Mouse (Mus musculus) hindbrain, embryonic 13.5 days (tissue): ENCODE data around the gene Exoc1. TPM values are rescaled to one million over a fixed set of nuclear protein-coding genes. Genes with fewer than 3 reads are reported as not detected.

Source experiments
- ATAC-seq: fragments of 200-750 bp; cut with Nextera tagmentation; 2 replicates; pipeline ENCODE4 v1.8.0; 2017; ENCODE audit warnings: moderate TSS enrichment; ENCODE audit not compliant: low FRiP score
- H3K27ac ChIP-seq: fragments of 300-500 bp; sonication (generic); 2 replicates; pipeline ENCODE4 v1.5.1; 2015; ENCODE audit warnings: inconsistent platforms, mild to moderate bottlenecking, moderate library complexity
- H3K27me3 ChIP-seq: fragments of 300-500 bp; sonication (generic); 2 replicates; pipeline ENCODE4 v1.6.1; 2015; ENCODE audit warnings: mild to moderate bottlenecking, inconsistent platforms
- H3K36me3 ChIP-seq: fragments of 300-500 bp; sonication (generic); 2 replicates; pipeline ENCODE4 v1.6.1; 2015; ENCODE audit warnings: mild to moderate bottlenecking, inconsistent platforms
- H3K4me1 ChIP-seq: fragments of 300-500 bp; sonication (generic); replicated peaks from 2 replicates; pipeline ENCODE4 v1.6.1; 2015; ENCODE audit warnings: inconsistent platforms
- H3K4me2 ChIP-seq: fragments of 300-500 bp; sonication (generic); 2 replicates; pipeline ENCODE4 v1.6.1; 2015; ENCODE audit warnings: inconsistent platforms, mild to moderate bottlenecking, moderate library complexity
- H3K4me3 ChIP-seq: fragments of 300-500 bp; sonication (generic); 2 replicates; pipeline ENCODE4 v1.5.1; 2015; ENCODE audit warnings: mild to moderate bottlenecking, inconsistent platforms
- H3K9ac ChIP-seq: fragments of 300-500 bp; sonication (generic); 2 replicates; pipeline ENCODE4 v1.6.1; 2015; ENCODE audit warnings: mild to moderate bottlenecking, inconsistent platforms
- H3K9me3 ChIP-seq: fragments of 300-500 bp; sonication (generic); 2 replicates; pipeline ENCODE4 v1.6.1; 2016; ENCODE audit warnings: inconsistent platforms
- WGBS: fragments of 180-500 bp; shearing (Covaris S2); methylation state at CpG from one replicate; pipeline ENCODE4 v1.1.7; 2015; 5-methylcytosine and 5-hydroxymethylcytosine counted together
- polyA plus RNA-seq: library from polyadenylated mRNA; unstranded; fragments of >200 nt; fragmentation: Nextera tagmentation; extraction: Ambion mirVana; gene quantifications from 2 replicates; pipeline ENCODE4 v1.2.1, GENCODE M21; 2015

The Exoc1 gene
- polyA plus RNA-seq, 1 experiment from 2014 or later = 56.6 TPM

DNA sequence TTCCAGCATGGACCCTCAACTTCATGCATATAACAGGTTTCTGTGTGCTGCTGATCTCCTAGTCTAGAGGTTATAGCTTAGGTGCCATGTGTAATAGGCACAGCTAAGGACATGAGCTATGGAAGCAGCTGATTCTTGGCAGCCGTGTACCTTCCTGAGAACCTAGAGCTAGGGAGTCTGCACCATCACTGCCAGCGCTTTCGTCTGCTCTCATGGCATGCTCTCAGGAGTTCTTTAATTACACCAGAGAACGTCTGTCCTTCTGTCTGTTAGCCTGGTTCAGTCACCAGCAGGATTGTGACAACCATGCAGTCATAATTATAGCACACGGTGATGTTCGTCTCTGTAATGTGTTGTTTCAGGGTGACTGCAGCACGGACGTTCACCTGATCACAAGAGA lies 86.2 kb downstream of the Exoc1 start:
- H3K27me3 ChIP-seq = no peaks in the 10 kb centered on the region
- WGBS = 96% methylated on average over 8 of the region's 8 CpGs
- H3K4me3 ChIP-seq = no peak overlapping the region
- H3K36me3 ChIP-seq = peaks cover 75% of the 10 kb centered on the region
- no peaks in the 10 kb centered on the region for H3K4me1 ChIP-seq
- no peak for ATAC-seq
- no peaks in the 10 kb centered on the region for H3K9me3 ChIP-seq
- H3K27ac ChIP-seq = no peak overlapping the region
- no peak overlapping the region for H3K4me2 ChIP-seq
- no peak overlapping the region for H3K9ac ChIP-seq

DNA sequence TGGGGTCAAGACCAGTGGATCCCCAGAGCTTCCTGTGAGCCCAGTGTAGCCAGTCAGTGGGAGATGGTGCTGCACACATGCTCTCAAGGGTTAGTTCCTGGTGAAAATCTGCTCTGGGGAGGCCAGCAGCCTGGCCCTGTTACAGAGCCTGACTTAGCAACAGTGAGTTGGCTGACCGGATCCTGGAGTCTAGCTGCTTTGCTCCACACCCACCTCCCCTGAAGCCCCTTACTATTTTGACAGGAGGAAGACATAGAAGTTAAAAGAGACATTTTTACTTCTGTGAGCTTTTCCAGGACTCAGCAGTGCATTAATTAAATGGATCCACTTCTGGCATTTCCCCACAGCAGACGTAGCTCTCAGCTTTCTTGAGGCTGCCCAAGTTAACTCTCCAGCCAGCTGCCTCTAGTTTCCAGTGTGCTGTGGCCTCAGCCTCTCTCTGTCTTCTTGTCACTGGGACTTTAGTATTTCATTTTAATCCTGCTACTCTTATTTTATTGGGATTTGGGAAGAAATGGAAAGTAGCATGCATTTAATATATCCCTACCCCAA lies 87.2 kb downstream of the Exoc1 start:
- no peaks in the 10 kb centered on the region for H3K27me3 ChIP-seq
- ATAC-seq = no peak
- H3K9me3 ChIP-seq = no peaks in the 10 kb centered on the region
- H3K9ac ChIP-seq = no peak overlapping the region
- no peak overlapping the region for H3K4me3 ChIP-seq
- 88% methylated on average over 2 of the region's 2 CpGs for WGBS
- H3K27ac ChIP-seq = no peak overlapping the region
- no peaks in the 10 kb centered on the region for H3K4me1 ChIP-seq
- H3K36me3 ChIP-seq = peaks cover 70% of the 10 kb centered on the region
- H3K4me2 ChIP-seq = no peak overlapping the region

DNA sequence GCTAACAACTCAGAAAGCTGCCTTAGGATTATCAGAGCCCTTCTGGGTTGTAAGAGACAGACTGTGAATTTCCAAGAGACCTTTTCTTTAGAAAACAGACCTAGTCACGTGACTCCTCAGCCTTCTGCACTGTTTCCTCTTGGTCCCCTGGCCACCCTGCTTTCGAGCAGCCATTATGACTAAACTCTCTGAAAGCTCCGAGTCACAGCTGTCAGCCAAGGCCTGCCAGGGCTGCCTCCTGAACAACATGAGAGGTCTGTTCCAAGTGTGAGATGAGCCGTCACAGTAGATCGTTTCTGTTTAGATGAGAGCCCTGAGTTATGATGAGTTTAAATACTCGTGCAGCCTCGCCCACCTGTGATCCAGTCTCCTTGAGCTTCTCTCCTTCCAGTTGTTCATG lies 89.6 kb downstream of the Exoc1 start:
- no peak for ATAC-seq
- no peak overlapping the region for H3K27ac ChIP-seq
- no peak overlapping the region for H3K4me2 ChIP-seq
- H3K4me1 ChIP-seq = no peaks in the 10 kb centered on the region
- peaks cover 67% of the 10 kb centered on the region for H3K36me3 ChIP-seq
- no peaks in the 10 kb centered on the region for H3K27me3 ChIP-seq
- 91% methylated on average over 7 of the region's 7 CpGs for WGBS
- no peak overlapping the region for H3K4me3 ChIP-seq
- no peaks in the 10 kb centered on the region for H3K9me3 ChIP-seq
- H3K9ac ChIP-seq = no peak overlapping the region

Other genes starting within 250 kb of the Exoc1 start
- 14.5 and 15.6 TPM in 2 replicates for gene Clock, start 224.5 kb upstream of the Exoc1 start, polyA plus RNA-seq
- not detected in 2 replicates for gene Pdcl2, start 198.2 kb upstream of the Exoc1 start, polyA plus RNA-seq
- gene Nmu, start 165.5 kb upstream of the Exoc1 start, polyA plus RNA-seq = 0.56 and 1.5 TPM in 2 replicates
- gene Gm7271, start 45.3 kb upstream of the Exoc1 start, polyA plus RNA-seq = 1.8 and 2.4 TPM in 2 replicates
- 3.9 and 4.5 TPM in 2 replicates for gene Cep135, start 59.4 kb downstream of the Exoc1 start, polyA plus RNA-seq
- gene C530008M17Rik, start 127.2 kb downstream of the Exoc1 start, polyA plus RNA-seq = 77.6 and 79.2 TPM in 2 replicates